Mouse (Mus musculus) c-Kit-negative CD71-positive TER-119-positive erythroid progenitor cells, embryonic 14.5 days (primary cell): ENCODE measurements at regions not wholly inside any gene's neighbourhood (a gene's known extent, or its start where the extent isn't known, plus 50 kb on each side); places are given as distances from the start of the nearest gene placed in this dataset.

Experiments used
- DNase-seq: peaks from one replicate; pipeline ENCODE4 v3.0.0-alpha.2; 2013; ENCODE audit warnings: low read depth, low spot score

- DNase-seq: no peak
These were observed 512.1 kb upstream of the Id2 start for GRCm38 (mm10) chr12:25609045-25609444.

- no peak for DNase-seq
These were observed 508.5 kb upstream of the Id2 start for GRCm38 (mm10) chr12:25605396-25605795.

GRCm38 (mm10) chr12:25590262-25590661 is 493.3 kb upstream of the Id2 start:
- no peak for DNase-seq

GRCm38 (mm10) chr12:25585746-25586145 is 488.8 kb upstream of the Id2 start:
- no peak for DNase-seq

- DNase-seq: no peak
These were observed 482.5 kb upstream of the Id2 start for GRCm38 (mm10) chr12:25579407-25579806.

- no peak for DNase-seq
These were observed 468.2 kb upstream of the Id2 start for GRCm38 (mm10) chr12:25565131-25565530.

GRCm38 (mm10) chr12:25559601-25560000 is 462.7 kb upstream of the Id2 start:
- DNase-seq: no peak

- DNase-seq: no peak
These were observed 456.7 kb upstream of the Id2 start for GRCm38 (mm10) chr12:25553656-25554055.

- no peak for DNase-seq
These were observed 452.8 kb upstream of the Id2 start for GRCm38 (mm10) chr12:25549735-25550134.

- no peak for DNase-seq
These were observed 447.3 kb upstream of the Id2 start for GRCm38 (mm10) chr12:25544253-25544652.

GRCm38 (mm10) chr12:25534620-25534950 is 437.6 kb upstream of the Id2 start:
- no peak for DNase-seq

- no peak for DNase-seq
These were observed 437.0 kb upstream of the Id2 start for GRCm38 (mm10) chr12:25533709-25534619.

- no peak for DNase-seq
These were observed 433.5 kb upstream of the Id2 start for GRCm38 (mm10) chr12:25530483-25530882.

- DNase-seq: no peak
These were observed 432.6 kb upstream of the Id2 start for GRCm38 (mm10) chr12:25529537-25529936.

GRCm38 (mm10) chr12:25526639-25527038 is 429.7 kb upstream of the Id2 start:
- DNase-seq: no peak

- DNase-seq: no peak
These were observed 419.8 kb upstream of the Id2 start for GRCm38 (mm10) chr12:25516738-25517137.

GRCm38 (mm10) chr12:25513679-25514078 is 416.7 kb upstream of the Id2 start:
- DNase-seq: no peak

GRCm38 (mm10) chr12:25509666-25510065 is 412.7 kb upstream of the Id2 start:
- DNase-seq: no peak

- no peak for DNase-seq
These were observed 396.3 kb upstream of the Id2 start for GRCm38 (mm10) chr12:25493233-25493632.

GRCm38 (mm10) chr12:25492483-25493190 is 395.7 kb upstream of the Id2 start:
- no peak for DNase-seq

- no peak for DNase-seq
These were observed 378.3 kb upstream of the Id2 start for GRCm38 (mm10) chr12:25475180-25475758.

GRCm38 (mm10) chr12:25469181-25469580 is 372.2 kb upstream of the Id2 start:
- DNase-seq: no peak

GRCm38 (mm10) chr12:25467789-25468188 is 370.8 kb upstream of the Id2 start:
- peak; percentile 37 for DNase-seq
